Mouse (Mus musculus) inflammation-experienced regulatory T-cells (primary cell): Measurements from ENCODE around the gene Olfr275. TPM values are rescaled to one million over a fixed set of nuclear protein-coding genes. Genes with fewer than 3 reads are reported as not detected.

Experiments
- polyA plus RNA-seq, 2 experiments: library from polyadenylated mRNA; unstranded; fragments of 100-300 nt; shearing (Covaris generic); gene quantifications; one replicate each; pipeline ENCODE4 v1.2.1; 2017

The Olfr275 gene
- under 1 TPM in 1 of 2 experiments, not detected in 1; 0.24 TPM for polyA plus RNA-seq

DNA sequence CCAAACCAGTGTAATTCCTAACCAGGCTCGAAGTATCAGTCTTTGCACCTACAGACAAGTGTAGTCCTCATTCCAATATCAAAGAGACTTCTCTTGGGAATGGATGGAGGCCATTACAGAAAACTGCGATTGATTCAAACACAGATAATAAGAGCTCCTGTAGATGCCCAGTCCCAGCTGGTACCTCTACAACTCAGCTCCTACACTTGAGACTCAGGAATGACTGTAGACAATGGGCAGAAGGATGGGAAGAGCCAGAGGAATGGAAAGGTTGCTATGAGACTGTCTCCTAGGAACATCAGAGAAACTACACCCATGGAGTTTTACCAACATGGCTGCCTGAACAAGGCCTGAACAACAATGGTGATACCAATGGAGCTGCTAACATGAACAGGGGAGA lies at the start of gene Olfr275:
Gene Olfr275 (plus strand): TSS at position 301 of the 400 bp plus-strand sequence.

DNA sequence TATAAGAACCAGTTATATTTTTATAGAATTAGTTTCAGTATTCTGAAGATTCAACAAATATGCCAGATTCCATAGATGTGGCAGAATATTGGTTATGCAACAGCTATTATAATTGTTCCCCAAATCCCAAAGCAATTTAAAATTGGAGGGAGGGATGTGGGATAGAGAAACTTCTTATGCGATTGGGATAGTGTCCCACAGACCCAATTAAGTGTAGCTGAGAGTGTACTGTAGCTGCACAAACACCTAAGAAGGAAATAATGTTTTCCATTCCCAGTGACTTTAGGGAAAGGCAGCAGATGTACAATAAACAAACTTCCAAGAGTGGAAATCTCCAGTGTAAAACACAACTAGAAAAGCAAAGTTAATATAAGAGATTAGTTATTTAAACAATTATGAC lies 44.7 kb downstream of the Olfr275 start, which contains the start of gene Olfr273:
Gene Olfr273 (minus strand): TSS at position 101 of the 400 bp plus-strand sequence.

Other genes with a start within 250 kb of the Olfr275 start
- gene Toporsl, start 218.3 kb upstream of the Olfr275 start, polyA plus RNA-seq: not detected
- gene Olfr273, start 44.6 kb downstream of the Olfr275 start, polyA plus RNA-seq: 1 to 10 TPM in 1 of 2 experiments, under 1 TPM in 1; 0.68 to 2.7 TPM
- not detected for gene Olfr272, start 104.6 kb downstream of the Olfr275 start, polyA plus RNA-seq
- gene Olfr270, start 149.9 kb downstream of the Olfr275 start, polyA plus RNA-seq: not detected
- gene Nipsnap3a, start 174.7 kb downstream of the Olfr275 start, polyA plus RNA-seq: under 1 TPM in 1 of 2 experiments, not detected in 1; 0.40 TPM
- 10 to 100 TPM; 61.3 to 83.5 TPM for gene Nipsnap3b, start 197.3 kb downstream of the Olfr275 start, polyA plus RNA-seq